Mouse (Mus musculus): Measurements from ENCODE around the gene Tnfsf13. TPM values are rescaled to one million over a fixed set of nuclear protein-coding genes. Genes with fewer than 3 reads are reported as not detected.
A peak's percentile ranks its signal among the peaks of the same experiment; 100 is the strongest.

Gene Tnfsf13
- polyA plus RNA-seq, 1 experiment from 2014 or later: 0.77 TPM

GRCm38 (mm10) chr11:69684936-69685335 lies 648 bp downstream of the Tnfsf13 start:
- no peak overlapping the region for H3K4me3 ChIP-seq
- peaks cover 40% of the 10 kb centered on the region for H3K4me1 ChIP-seq (replicated peaks)
- 85% methylated on average over 6 of the region's 6 CpGs for WGBS
- ATAC-seq (ENCODE audit: low read depth): no peak
- no peaks in the 10 kb centered on the region for H3K27me3 ChIP-seq
- peaks cover 4% of the 10 kb centered on the region for H3K36me3 ChIP-seq
- peak overlapping the region; percentile 36 for H3K9ac ChIP-seq
- H3K4me2 ChIP-seq: no peak overlapping the region
- H3K27ac ChIP-seq (replicated peaks): 0 out of 2 replicates have a peak overlapping the region, but pooled peaks have one; percentile 9
- H3K9me3 ChIP-seq: no peaks in the 10 kb centered on the region

DNA sequence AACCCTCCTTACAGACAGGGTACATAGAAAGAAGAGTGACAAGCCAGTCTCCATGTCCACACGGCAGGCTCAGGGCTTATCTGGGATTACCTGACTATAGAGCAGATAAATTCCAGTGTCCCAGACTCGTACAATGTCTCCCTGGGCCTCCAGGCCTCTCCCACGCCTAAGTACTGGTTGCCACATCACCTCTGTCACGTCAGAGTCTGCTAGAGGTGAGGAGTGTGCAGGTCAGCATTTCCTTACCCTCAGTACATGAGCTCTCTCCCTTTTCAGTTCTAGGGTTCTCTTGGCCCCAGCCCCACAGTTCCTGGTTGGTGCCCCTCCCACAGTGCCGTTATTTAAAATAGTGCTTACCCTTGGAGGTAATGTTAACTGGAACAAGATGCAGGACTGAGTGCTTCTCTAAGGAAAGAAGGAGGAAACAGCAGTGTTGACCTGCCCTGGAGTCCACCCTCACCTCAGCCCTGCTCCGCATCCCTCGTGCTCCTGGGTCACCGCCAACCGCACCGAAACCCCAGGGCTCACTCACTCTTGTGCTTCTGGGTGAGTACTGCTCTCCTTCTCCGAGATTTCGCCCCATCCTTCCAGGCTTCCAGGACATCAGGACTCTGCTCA lies 1.3 kb downstream of the Tnfsf13 start:
- H3K4me1 ChIP-seq (replicated peaks): peaks cover 46% of the 10 kb centered on the region
- H3K27me3 ChIP-seq: no peaks in the 10 kb centered on the region
- ATAC-seq (ENCODE audit: low read depth): no peak
- H3K9ac ChIP-seq: no peak overlapping the region
- no peak overlapping the region for H3K4me3 ChIP-seq
- H3K27ac ChIP-seq (replicated peaks): no peak overlapping the region
- peaks cover 9% of the 10 kb centered on the region for H3K36me3 ChIP-seq
- WGBS: 83% methylated on average over 12 of the region's 12 CpGs
- H3K4me2 ChIP-seq: no peak overlapping the region
- H3K9me3 ChIP-seq: no peaks in the 10 kb centered on the region

DNA sequence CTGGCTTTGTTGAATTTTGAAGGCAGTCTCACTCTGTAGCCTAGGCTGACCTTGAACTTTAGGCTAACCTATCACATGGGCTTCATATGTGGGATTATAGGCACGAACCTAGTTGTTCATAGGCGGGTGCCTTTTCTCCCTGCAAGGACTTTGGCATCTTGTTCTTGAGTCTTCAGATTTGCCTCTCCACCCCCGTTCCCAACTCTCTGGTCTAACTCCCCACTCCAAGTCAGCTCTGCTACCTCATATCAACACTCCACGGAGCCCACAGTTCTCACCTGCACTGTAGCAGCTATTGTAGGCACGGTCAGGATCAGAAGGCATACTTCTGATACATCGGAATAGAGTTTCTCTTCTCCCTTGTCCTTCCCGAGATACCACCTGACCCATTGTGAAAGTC lies 2.0 kb downstream of the Tnfsf13 start:
- no peak for ATAC-seq (ENCODE audit: low read depth)
- peaks cover 15% of the 10 kb centered on the region for H3K36me3 ChIP-seq
- no peaks in the 10 kb centered on the region for H3K9me3 ChIP-seq
- no peaks in the 10 kb centered on the region for H3K27me3 ChIP-seq
- peaks cover 52% of the 10 kb centered on the region for H3K4me1 ChIP-seq (replicated peaks)
- H3K9ac ChIP-seq: peak overlapping the region; percentile 84; the same call in 1 of the 2 replicates
- whole genome bisulfite sequencing: 82% methylated on average over 7 of the region's 7 CpGs
- H3K4me3 ChIP-seq: no peak overlapping the region
- H3K4me2 ChIP-seq: no peak overlapping the region
- peak overlapping the region; percentile 75; the same call in 1 of the 2 replicates for H3K27ac ChIP-seq (replicated peaks)

DNA sequence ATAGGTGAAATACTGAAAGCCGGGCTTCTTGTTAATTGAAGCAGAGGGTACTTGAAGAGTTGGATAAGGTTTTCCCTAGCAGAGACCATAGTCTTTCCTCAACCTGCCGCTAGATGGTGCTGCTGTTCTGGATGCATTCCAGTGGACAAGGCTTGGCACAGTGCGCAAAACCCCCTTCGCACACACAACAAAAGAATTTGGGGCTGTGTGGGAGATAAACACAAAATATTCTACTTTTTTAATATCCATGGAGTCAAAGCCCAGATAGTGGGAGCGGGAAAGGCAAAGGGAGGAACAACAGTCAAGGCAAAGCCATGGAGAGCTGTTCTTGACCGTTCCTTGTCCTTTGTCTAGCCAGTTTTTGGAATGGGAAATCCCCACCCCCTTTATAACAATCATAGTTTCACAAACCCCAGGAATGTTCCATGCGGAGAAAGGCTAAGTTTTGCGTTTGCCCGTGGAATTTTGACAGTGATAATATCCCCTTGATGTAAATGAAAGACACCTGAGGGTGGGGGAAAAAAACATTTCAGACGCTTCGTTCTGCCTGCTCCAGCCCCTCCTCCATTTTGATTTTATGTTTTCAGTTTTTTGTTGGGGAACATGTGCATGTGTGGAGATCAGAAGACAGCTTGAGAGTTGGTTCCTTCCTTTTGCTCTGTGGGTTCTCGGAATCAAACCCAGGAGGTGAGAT lies 2.6 kb downstream of the Tnfsf13 start:
- Histone ChIP-seq H3K27ac (replicated peaks) (peak overlapping the region; percentile 92), H3K9ac (peak overlapping the region; percentile 84), H3K27me3 (no peaks in the 10 kb centered on the region), H3K36me3 (peaks cover 21% of the 10 kb centered on the region), H3K9me3 (no peaks in the 10 kb centered on the region), H3K4me2 (peak overlapping the region; percentile 99), H3K4me1 (replicated peaks) (peaks cover 55% of the 10 kb centered on the region), H3K4me3 (peak overlapping the region; percentile 5; the same call in 1 of the 2 replicates)
- no peak; the same call in 1 of the 2 replicates for ATAC-seq (ENCODE audit: low read depth)
- WGBS: 25% methylated on average over 12 of the region's 12 CpGs

- peaks cover 55% of the 10 kb centered on the region for H3K4me1 ChIP-seq (replicated peaks)
- H3K27ac ChIP-seq (replicated peaks): peak overlapping the region; percentile 92
- H3K36me3 ChIP-seq: peaks cover 28% of the 10 kb centered on the region
- peak overlapping the region; percentile 84 for H3K4me3 ChIP-seq
- no peaks in the 10 kb centered on the region for H3K9me3 ChIP-seq
- peak overlapping the region; percentile 84 for H3K9ac ChIP-seq
- 25% methylated on average over 24 of the region's 24 CpGs for WGBS
- H3K4me2 ChIP-seq: peak overlapping the region; percentile 99
- peak; percentile 14; the same call in 1 of the 2 replicates for ATAC-seq (ENCODE audit: low read depth)
- no peaks in the 10 kb centered on the region for H3K27me3 ChIP-seq
Measured at GRCm38 (mm10) chr11:69682209-69682839, 3.3 kb downstream of the Tnfsf13 start.

GRCm38 (mm10) chr11:69681314-69682208 lies 4.0 kb downstream of the Tnfsf13 start, which contains the start of gene Senp3:
Gene Senp3, minus strand, starts transcription at chr11:69682084.
- Histone ChIP-seq H3K4me3 (peak within 1 kb of the TSS; percentile 84), H3K27me3 (no peaks in the 10 kb centered on the region), H3K9ac (peak within 1 kb of the TSS; percentile 84), H3K4me2 (peak within 1 kb of the TSS; percentile 99), H3K9me3 (no peaks in the 10 kb centered on the region), H3K4me1 (replicated peaks) (peaks cover 55% of the 10 kb centered on the region), H3K27ac (replicated peaks) (peak within 1 kb of the TSS; percentile 92), H3K36me3 (peaks cover 35% of the 10 kb centered on the region)
- under 1% methylated on average over 80 of the region's 80 CpGs for WGBS
- ATAC-seq (ENCODE audit: low read depth): peak; percentile 97

DNA sequence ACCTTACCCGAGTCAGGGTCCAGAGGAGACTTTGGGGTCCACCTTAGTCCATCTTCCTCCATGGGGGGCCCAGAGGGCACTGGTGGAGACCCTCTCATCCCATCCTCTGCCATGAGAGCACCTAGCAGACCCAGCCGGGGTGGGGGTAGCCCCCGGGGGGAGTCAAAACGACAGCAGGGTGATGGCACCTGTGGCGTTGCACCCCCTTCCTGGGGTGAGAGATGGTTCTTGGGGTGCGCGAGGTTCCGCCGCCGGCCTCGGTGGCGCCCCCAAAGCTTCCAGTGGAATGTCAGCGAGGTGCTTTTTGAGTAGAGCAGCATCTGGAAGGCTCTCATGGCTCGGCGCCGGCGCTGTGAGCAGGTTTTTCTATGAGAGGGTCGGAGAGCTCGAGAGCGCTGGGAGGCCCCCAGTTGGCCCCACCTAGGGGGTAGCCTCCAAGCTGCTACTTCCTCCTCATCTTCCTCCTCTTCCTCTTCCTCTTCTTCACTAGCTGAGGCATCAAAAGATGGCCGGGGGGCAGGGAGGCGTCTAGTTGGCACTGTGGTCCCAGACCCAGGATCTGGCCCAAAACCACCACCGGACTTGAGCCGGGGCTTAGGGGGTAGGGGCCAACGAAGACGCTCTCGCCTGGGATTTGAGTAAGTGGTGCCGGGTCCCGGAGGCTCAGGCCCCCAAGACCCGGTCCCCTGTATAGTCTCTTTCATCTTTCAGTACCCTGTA lies 5.3 kb downstream of the Tnfsf13 start:
- Histone ChIP-seq H3K4me2 (peak overlapping the region; percentile 99), H3K36me3 (peaks cover 47% of the 10 kb centered on the region), H3K9me3 (no peaks in the 10 kb centered on the region), H3K27ac (replicated peaks) (no peak overlapping the region), H3K27me3 (no peaks in the 10 kb centered on the region), H3K4me1 (replicated peaks) (peaks cover 44% of the 10 kb centered on the region), H3K4me3 (peak overlapping the region; percentile 84), H3K9ac (peak overlapping the region; percentile 84)
- ATAC-seq (ENCODE audit: low read depth): no peak
- 92% methylated on average over 30 of the region's 30 CpGs for WGBS

- H3K4me2 ChIP-seq: 0 out of 2 replicates have a peak overlapping the region, but pooled peaks have one; percentile 1
- no peak for ATAC-seq (ENCODE audit: low read depth)
- peaks cover 59% of the 10 kb centered on the region for H3K36me3 ChIP-seq
- no peak overlapping the region for H3K4me3 ChIP-seq
- peaks cover 40% of the 10 kb centered on the region for H3K4me1 ChIP-seq (replicated peaks)
- no peak overlapping the region for H3K27ac ChIP-seq (replicated peaks)
- H3K9ac ChIP-seq: no peak overlapping the region
- no peaks in the 10 kb centered on the region for H3K9me3 ChIP-seq
- no peaks in the 10 kb centered on the region for H3K27me3 ChIP-seq
- WGBS: 100% methylated on average over 2 of the region's 2 CpGs
Measured at GRCm38 (mm10) chr11:69679144-69679543, 6.4 kb downstream of the Tnfsf13 start.

DNA sequence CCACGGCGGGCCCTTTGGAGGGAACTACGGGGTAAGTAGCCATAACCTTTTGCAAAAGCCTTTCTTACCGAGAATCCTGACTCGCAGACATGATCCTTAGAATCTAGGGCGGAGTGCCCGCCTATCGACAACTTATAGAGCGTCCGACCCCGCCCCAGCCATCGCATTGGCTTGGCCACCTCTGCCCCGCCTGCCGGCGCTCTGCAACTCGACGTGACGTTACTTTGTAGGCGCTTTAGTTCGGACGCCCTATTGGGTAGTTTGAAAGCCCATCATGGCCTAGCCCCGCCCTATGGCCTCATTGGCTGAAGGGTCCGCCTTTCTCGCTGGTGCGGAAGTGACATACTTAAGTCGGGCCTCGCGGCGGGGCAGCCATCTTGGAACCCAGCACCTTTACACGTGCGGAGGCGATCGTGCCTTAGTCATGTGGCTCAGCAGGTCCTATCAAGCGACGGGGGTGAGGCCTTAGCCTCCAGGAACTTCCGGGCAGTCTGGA lies 13.3 kb downstream of the Tnfsf13 start, which contains the start of gene Eif4a1:
TSS of gene Eif4a1 (minus strand) at position 213 of the 496 bp plus-strand sequence.
- Histone ChIP-seq H3K9me3 (no peaks in the 10 kb centered on the region), H3K9ac (peak within 1 kb of the TSS; percentile 99), H3K27me3 (no peaks in the 10 kb centered on the region), H3K27ac (replicated peaks) (peak within 1 kb of the TSS; percentile 97), H3K4me2 (peak within 1 kb of the TSS; percentile 88), H3K36me3 (peaks cover 81% of the 10 kb centered on the region), H3K4me3 (peak within 1 kb of the TSS; percentile 100), H3K4me1 (replicated peaks) (peaks cover 34% of the 10 kb centered on the region)
- peak; percentile 97 for ATAC-seq (ENCODE audit: low read depth)
- WGBS: under 1% methylated on average over 36 of the region's 36 CpGs

DNA sequence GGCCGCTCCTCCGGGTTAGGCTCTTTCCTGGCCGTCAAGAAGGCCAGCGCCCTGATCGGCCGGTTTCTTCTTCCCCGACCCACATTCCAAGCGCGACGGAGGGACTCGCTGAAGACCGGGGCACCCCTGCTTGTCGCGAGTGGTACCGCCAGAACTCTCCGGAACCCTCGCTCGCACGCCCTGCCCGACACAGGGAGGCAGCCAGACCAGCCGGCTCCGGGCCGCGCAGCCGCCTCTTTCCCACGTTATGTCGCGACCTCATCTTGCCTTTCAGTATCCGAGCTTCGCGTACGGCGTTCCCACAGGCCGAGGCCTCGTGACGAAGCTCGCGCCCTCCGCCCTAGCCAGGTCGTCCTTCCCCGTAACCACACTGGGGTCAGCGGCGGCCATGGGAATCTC lies 13.9 kb downstream of the Tnfsf13 start:
- Histone ChIP-seq H3K4me3 (peak overlapping the region; percentile 100), H3K27me3 (no peaks in the 10 kb centered on the region), H3K9me3 (no peaks in the 10 kb centered on the region), H3K9ac (peak overlapping the region; percentile 99), H3K36me3 (peaks cover 79% of the 10 kb centered on the region), H3K4me2 (peak overlapping the region; percentile 88), H3K27ac (replicated peaks) (peak overlapping the region; percentile 97), H3K4me1 (replicated peaks) (peaks cover 34% of the 10 kb centered on the region)
- peak; percentile 38 for ATAC-seq (ENCODE audit: low read depth)
- WGBS: under 1% methylated on average over 43 of the region's 43 CpGs

Data from neural tube, embryonic 13.5 days (tissue).